Mouse (Mus musculus) cerebellum, adult 2 months (tissue): Measurements from ENCODE around the gene Leng9. TPM values are rescaled to one million over a fixed set of nuclear protein-coding genes. Genes with fewer than 3 reads are reported as not detected.

Experiments used
- DNase-seq, 2 experiments: peaks; one replicate each; pipeline ENCODE4 v3.0.0; 2021
- H3K27ac ChIP-seq: fragments of 200-500 bp; 2 replicates; pipeline ENCODE4 v1.5.1; 2012; ENCODE audit warnings: low read length, control low read depth, inconsistent platforms; ENCODE audit not compliant: insufficient read depth
- H3K27me3 ChIP-seq: fragments of 200-500 bp; 2 replicates; pipeline ENCODE4 v1.6.1; 2012; ENCODE audit warnings: inconsistent platforms, mild to moderate bottlenecking, low read length, moderate library complexity; ENCODE audit not compliant: control insufficient read depth, insufficient read depth
- H3K4me1 ChIP-seq: fragments of 200-500 bp; 2 replicates; pipeline ENCODE4 v1.6.1; 2011; ENCODE audit warnings: low read length; ENCODE audit not compliant: control insufficient read depth, insufficient read depth
- H3K4me3 ChIP-seq: fragments of 200-500 bp; replicated peaks from 2 replicates; pipeline ENCODE3; 2011; ENCODE audit warnings: mild to moderate bottlenecking, low read depth, low read length, control low read depth; ENCODE audit not compliant: insufficient read depth
- CTCF ChIP-seq: fragments of 200-500 bp; IDR thresholded peaks from 2 replicates; pipeline ENCODE4 v1.5.1; 2011; ENCODE audit warnings: low read depth, mild to moderate bottlenecking, control low read depth, low read length, moderate library complexity, borderline replicate concordance; ENCODE audit not compliant: insufficient read depth
- POLR2A ChIP-seq: fragments of 200-500 bp; IDR thresholded peaks from 2 replicates; pipeline ENCODE4 v1.6.1; 2011; ENCODE audit warnings: low read length, control low read depth, borderline replicate concordance; ENCODE audit not compliant: insufficient read depth
- WGBS: fragments of 180-500 bp; shearing (Covaris S2); methylation state at CpG from one replicate; pipeline ENCODE4 v1.1.7; 2018; 5-methylcytosine and 5-hydroxymethylcytosine counted together
- polyA plus RNA-seq: library from polyadenylated mRNA; depleted of rRNA; stranded (reverse); fragments of >200 nt; gene quantifications from 2 replicates; pipeline ENCODE4 v1.2.3, GENCODE M21; 2012

Gene Leng9
- polyA plus RNA-seq, 1 experiment, result 8.8 TPM

GRCm38 (mm10) chr7:4141648-4142325 is 8.4 kb downstream of the Leng9 start:
- TF ChIP-seq CTCF (no peak), POLR2A (no peak)
- Histone ChIP-seq H3K27ac (no peak overlapping the region), H3K4me1 (peaks cover 3% of the 10 kb centered on the region; the same call in 1 of the 2 replicates), H3K27me3 (no peaks in the 10 kb centered on the region), H3K4me3 (no peak overlapping the region)
- WGBS, result 61% methylated on average over 6 of the region's 6 CpGs
- DNase-seq, result no peak

DNA sequence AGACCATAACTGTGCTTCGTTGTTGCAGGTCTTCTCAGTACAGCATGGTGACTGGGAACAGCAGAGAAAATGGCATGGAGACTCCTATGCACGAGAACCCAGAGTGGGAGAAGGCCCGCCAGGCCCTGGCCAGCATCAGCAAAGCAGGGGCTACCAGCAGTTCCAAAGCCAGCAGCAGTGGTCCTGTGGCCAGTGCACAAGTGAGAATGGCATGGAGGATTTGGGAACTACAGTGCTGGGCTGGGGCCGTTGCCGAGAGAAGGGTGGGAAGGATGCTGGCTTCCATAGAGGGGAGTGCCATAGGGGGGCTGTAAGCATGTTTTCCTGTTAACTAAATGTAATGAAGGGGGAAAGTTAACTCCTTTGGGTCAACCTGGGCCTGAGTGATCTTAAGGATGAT is 10.8 kb downstream of the Leng9 start:
- DNase-seq, result peak in 1 of 2 experiments; percentile 9
- H3K27ac ChIP-seq, result no peak overlapping the region
- H3K4me1 ChIP-seq, result peaks cover 3% of the 10 kb centered on the region; the same call in 1 of the 2 replicates
- H3K27me3 ChIP-seq, result no peaks in the 10 kb centered on the region
- TF ChIP-seq CTCF, result no peak
- TF ChIP-seq POLR2A, result no peak
- H3K4me3 ChIP-seq, result no peak overlapping the region
- WGBS, result 85% methylated on average over 5 of the region's 5 CpGs

DNA sequence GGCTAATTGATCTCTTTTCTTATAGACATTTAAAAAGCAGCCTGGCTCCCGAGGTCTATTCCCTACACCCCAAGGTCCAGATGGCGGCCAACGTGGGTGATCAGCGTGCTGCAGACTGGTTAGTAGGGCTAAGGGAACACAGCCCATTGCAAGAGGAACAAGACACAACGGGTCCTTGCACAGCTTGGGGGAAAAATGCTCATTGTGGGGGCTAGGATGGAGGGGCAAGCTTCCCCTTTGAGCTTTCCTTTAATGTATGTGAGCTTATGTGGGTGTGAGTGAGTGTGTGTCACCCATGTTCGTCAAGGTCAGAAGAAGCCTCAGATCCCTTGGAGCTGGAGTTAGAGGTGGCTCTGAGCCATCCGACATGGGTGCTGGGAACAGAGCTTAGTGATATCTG is 11.5 kb downstream of the Leng9 start:
- whole genome bisulfite sequencing, result 51% methylated on average over 7 of the region's 7 CpGs

GRCm38 (mm10) chr7:4138181-4138580 is 12.0 kb downstream of the Leng9 start:
- no peak overlapping the region for H3K27ac ChIP-seq
- WGBS, result 63% methylated on average over 2 of the region's 2 CpGs
- H3K4me1 ChIP-seq, result peaks cover 3% of the 10 kb centered on the region; the same call in 1 of the 2 replicates
- no peak overlapping the region for H3K4me3 ChIP-seq
- TF ChIP-seq POLR2A (no peak), CTCF (no peak)
- H3K27me3 ChIP-seq, result no peaks in the 10 kb centered on the region
- DNase-seq, result no peak

More for the DNA sequence above, 11.5 kb downstream of the Leng9 start:
- no peak overlapping the region for H3K4me3 ChIP-seq
- H3K27ac ChIP-seq, result no peak overlapping the region
- peak in 1 of 2 experiments; percentile 10 for DNase-seq
- TF ChIP-seq CTCF, result no peak
- no peak for TF ChIP-seq POLR2A
- H3K4me1 ChIP-seq, result peaks cover 3% of the 10 kb centered on the region; the same call in 1 of the 2 replicates
- no peaks in the 10 kb centered on the region for H3K27me3 ChIP-seq

DNA sequence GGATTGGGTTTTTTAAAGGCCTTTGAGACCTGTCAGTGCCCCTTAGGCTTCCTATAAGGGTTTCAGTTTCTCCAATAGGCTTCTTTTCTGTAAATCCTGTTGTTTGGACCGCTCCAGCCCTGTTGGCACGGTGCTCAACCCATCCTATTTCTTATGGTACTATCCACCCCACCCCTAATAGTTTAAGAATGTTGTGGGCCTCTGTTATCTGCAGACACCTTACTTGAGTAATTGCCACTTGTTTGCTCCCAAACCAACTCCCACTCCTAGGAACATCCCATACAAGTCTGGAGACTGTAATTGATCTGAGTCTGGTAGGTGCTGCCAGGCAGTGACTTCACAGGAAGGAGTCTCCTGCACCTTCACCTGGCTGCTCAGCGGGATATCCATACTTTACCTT is 12.4 kb downstream of the Leng9 start:
- H3K27ac ChIP-seq, result no peak overlapping the region
- no peaks in the 10 kb centered on the region for H3K27me3 ChIP-seq
- H3K4me3 ChIP-seq, result peak overlapping the region; percentile 73
- no peak for DNase-seq
- H3K4me1 ChIP-seq, result peaks cover 3% of the 10 kb centered on the region; the same call in 1 of the 2 replicates
- TF ChIP-seq POLR2A (no peak), CTCF (no peak)
- 39% methylated on average over 3 of the region's 3 CpGs for WGBS

- under 1% methylated on average over 78 of the region's 78 CpGs for WGBS
- H3K4me3 ChIP-seq, result peak within 1 kb of the TSS; percentile 78
- peak within 1 kb of the TSS; percentile 92 for H3K27ac ChIP-seq
- peaks cover 3% of the 10 kb centered on the region; the same call in 1 of the 2 replicates for H3K4me1 ChIP-seq
- H3K27me3 ChIP-seq, result no peaks in the 10 kb centered on the region
- TF ChIP-seq CTCF (no peak), POLR2A (peak; percentile 95)
- DNase-seq, result peak; percentile 100
Measured at GRCm38 (mm10) chr7:4136771-4137531, 13.2 kb downstream of the Leng9 start, which contains the start of gene Leng8. Gene Leng8 (plus strand): TSS chr7:4137039.

GRCm38 (mm10) chr7:4136404-4136770 is 13.8 kb downstream of the Leng9 start:
- WGBS, result under 1% methylated on average over 16 of the region's 16 CpGs
- Histone ChIP-seq H3K27me3 (no peaks in the 10 kb centered on the region), H3K4me3 (peak overlapping the region; percentile 78), H3K27ac (peak overlapping the region; percentile 65), H3K4me1 (peaks cover 7% of the 10 kb centered on the region; the same call in 1 of the 2 replicates)
- TF ChIP-seq POLR2A (no peak), CTCF (no peak)
- DNase-seq, result no peak
